Mouse (Mus musculus) ES-Bruce4 (cell line): ENCODE results near the gene Dhfr.

Experiments
- CTCF ChIP-seq: IDR thresholded peaks from one replicate; pipeline ENCODE4 v1.8.1; 2011; ENCODE audit warnings: low read depth, low read length
- EP300 ChIP-seq: IDR thresholded peaks from 2 replicates; pipeline ENCODE4 v1.6.1; 2011; ENCODE audit warnings: low read depth, low read length; ENCODE audit not compliant: insufficient read depth
- POLR2A ChIP-seq: IDR thresholded peaks from one replicate; pipeline ENCODE4 v1.8.1; 2011; ENCODE audit warnings: low read length; ENCODE audit not compliant: insufficient read depth

DNA sequence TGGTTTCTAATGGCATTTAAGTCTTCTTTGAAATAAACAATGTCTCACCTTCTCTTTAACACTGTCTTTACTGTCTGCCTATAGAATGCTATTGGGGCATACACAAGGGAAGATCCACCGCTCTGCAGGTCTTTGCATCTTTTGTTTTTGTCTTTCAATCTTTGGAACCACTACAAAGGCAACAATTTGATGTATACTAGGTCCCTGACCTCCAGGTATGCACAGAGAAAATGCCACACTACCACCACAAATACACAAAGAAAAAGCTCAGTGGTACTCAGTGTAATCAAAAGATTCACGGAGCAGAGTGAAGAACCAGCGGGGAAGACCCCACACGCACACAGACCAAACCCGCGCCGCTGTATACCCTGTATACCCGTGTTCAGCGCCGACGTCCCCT, 48.8 kb upstream of the Dhfr start, which contains the start of gene Gm20379:
- TF ChIP-seq POLR2A: no peak
- no peak for TF ChIP-seq CTCF
- no peak for TF ChIP-seq EP300
